Comparison of ENCODE assay signal across 21 mouse cellular contexts in genomic region chr11:88522114-88522513, GRCm38 (mm10).
DNase-seq lines count a peak whose midpoint lies in the region; ATAC-seq and TF ChIP-seq lines count a peak whose summit lies in the region.
"Had no signal": no experiment of that assay in that cellular context is flagged by ENCODE, and none has a peak within 500 bp of the region (broad histone marks: within the 10 kb centered on the region; RNA-seq: fewer than 3 reads in every experiment).

No protein-coding gene starts in this region.

- peaks cover 4% of the 10 kb centered on the region; the same call in 1 of the 2 replicates for H3K36me3 ChIP-seq in heart, embryonic 13.5 days
- H3K36me3 ChIP-seq in kidney, adult 2 months (ENCODE audit: control insufficient read depth, insufficient read depth, low read length): no peaks in the 10 kb centered on the region
- H3K36me3 ChIP-seq in testis, adult 2 months (ENCODE audit: control insufficient read depth, insufficient read depth, low read length): no peaks in the 10 kb centered on the region
- H3K36me3 ChIP-seq: lung, embryonic 15.5 days had no signal

- no peak for DNase-seq in heart, adult 11 months
- DNase-seq in kidney, adult 2 months: no peak
- DNase-seq in kidney, adult 9 months: no peak
- no peak for DNase-seq in testis, postnatal 10 days (ENCODE audit: low spot score)
- DNase-seq in cerebellum, adult 11-12 months: no peak
- DNase-seq: adrenal gland, adult 2 months; cerebellum, adult 11 months; cerebellum, postnatal 10 days; gastrocnemius, postnatal 10 days; heart, postnatal 36 days; kidney, postnatal 4 days; lung, postnatal 36 days had no signal

- H3K9me3 ChIP-seq in heart, embryonic 13.5 days: no peaks in the 10 kb centered on the region
- H3K9me3 ChIP-seq: limb, embryonic 12.5 days; lung, embryonic 15.5 days; megakaryocyte, embryonic 14.5 days had no signal

- no peak for ATAC-seq in heart, embryonic 13.5 days (ENCODE audit: extremely low read depth, insufficient number of reproducible peaks, low FRiP score, low TSS enrichment)
- ATAC-seq: forebrain, embryonic 14.5 days; midbrain, embryonic 16.5 days had no signal

- WGBS in heart, embryonic 13.5 days: 37% methylated on average over 5 of the region's 5 CpGs
- WGBS in kidney, adult 2 months: 45% methylated on average over 5 of the region's 5 CpGs

- TF ChIP-seq POLR2A in kidney, adult 2 months (IDR thresholded peaks at IDR 0.05; ENCODE audit: low read depth, low read length): no peak
- no peak for TF ChIP-seq POLR2A in testis, adult 2 months (IDR thresholded peaks at IDR 0.05; ENCODE audit: control insufficient read depth, low read depth, low read length)

- no peak overlapping the region for H3K4me2 ChIP-seq in heart, embryonic 13.5 days
- H3K4me2 ChIP-seq: limb, embryonic 12.5 days; lung, embryonic 15.5 days had no signal

- H3K27ac ChIP-seq in heart, embryonic 13.5 days (replicated peaks): peak overlapping the region; percentile 73
- H3K27ac ChIP-seq in kidney, adult 2 months (ENCODE audit: insufficient read depth, low read depth, low read length): peak overlapping the region; percentile 28; the same call in 1 of the 2 replicates
- H3K27ac ChIP-seq in testis, adult 2 months (ENCODE audit: control insufficient read depth, insufficient read depth, low read depth, low read length): peak overlapping the region; percentile 71
- H3K27ac ChIP-seq: limb, embryonic 12.5 days; liver, embryonic 14.5 days; lung, embryonic 15.5 days; stomach, postnatal 0 days had no signal

- no peak overlapping the region for H3K4me3 ChIP-seq in heart, embryonic 13.5 days
- H3K4me3 ChIP-seq in kidney, adult 2 months (ENCODE audit: insufficient read depth, low read depth, low read length): no peak overlapping the region
- H3K4me3 ChIP-seq in testis, adult 2 months (ENCODE audit: control insufficient read depth, low read depth, low read length): no peak overlapping the region
- H3K4me3 ChIP-seq: limb, embryonic 12.5 days; lung, embryonic 15.5 days; megakaryocyte, embryonic 14.5 days had no signal

- H3K27me3 ChIP-seq in heart, embryonic 13.5 days (replicated peaks): no peaks in the 10 kb centered on the region
- no peaks in the 10 kb centered on the region for H3K27me3 ChIP-seq in kidney, adult 2 months (replicated peaks; ENCODE audit: control insufficient read depth, insufficient read depth, low read length)
- no peaks in the 10 kb centered on the region for H3K27me3 ChIP-seq in testis, adult 2 months (ENCODE audit: control insufficient read depth, insufficient read depth, low read length)
- H3K27me3 ChIP-seq: limb, embryonic 12.5 days; lung, embryonic 15.5 days; megakaryocyte, embryonic 14.5 days had no signal

- H3K4me1 ChIP-seq in heart, embryonic 13.5 days: peaks cover 80% of the 10 kb centered on the region
- peaks cover 27% of the 10 kb centered on the region for H3K4me1 ChIP-seq in kidney, adult 2 months (ENCODE audit: control insufficient read depth, insufficient read depth, low read length)
- peaks cover 17% of the 10 kb centered on the region for H3K4me1 ChIP-seq in testis, adult 2 months (ENCODE audit: control insufficient read depth, insufficient read depth, low read length)

- 0 out of 2 replicates have a peak overlapping the region, but pooled peaks have one; percentile 10 for H3K9ac ChIP-seq in heart, embryonic 13.5 days
- H3K9ac ChIP-seq: limb, embryonic 12.5 days; liver, embryonic 14.5 days; lung, embryonic 15.5 days had no signal

- TF ChIP-seq CTCF in kidney, adult 2 months (conservative IDR thresholded peaks at IDR 0.05; ENCODE audit: insufficient read depth, insufficient read length, low read depth, low read length): no peak
- TF ChIP-seq CTCF in testis, adult 2 months (IDR thresholded peaks at IDR 0.05; ENCODE audit: control insufficient read depth, insufficient read depth, insufficient replicate concordance, low read depth, low read length): no peak
